Comparison of ENCODE assay signal across 17 mouse cellular contexts in genomic region chr12:4664929-4665674, GRCm38 (mm10).
DNase-seq lines count a peak whose midpoint lies in the region; ATAC-seq and TF ChIP-seq lines count a peak whose summit lies in the region.
"Had no signal": no experiment of that assay in that cellular context is flagged by ENCODE, and none has a peak within 500 bp of the region (broad histone marks: within the 10 kb centered on the region; RNA-seq: fewer than 3 reads in every experiment).

No protein-coding gene starts in this region.

- peak overlapping the region; percentile 93 for H3K27ac ChIP-seq in layer of hippocampus, adult 2 months
- no peak overlapping the region; the same call in 1 of the 2 replicates for H3K27ac ChIP-seq in forebrain, postnatal 0 days (ENCODE audit: low read depth, low read length)
- no peak overlapping the region for H3K27ac ChIP-seq in stomach, postnatal 0 days (replicated peaks)
- H3K27ac ChIP-seq: embryonic facial prominence, embryonic 15.5 days; forebrain, embryonic 13.5 days; limb, embryonic 13.5 days; stomach, embryonic 15.5 days had no signal

- H3K36me3 ChIP-seq in forebrain, postnatal 0 days (ENCODE audit: insufficient read depth): peaks cover 36% of the 10 kb centered on the region
- peaks cover 17% of the 10 kb centered on the region for H3K36me3 ChIP-seq in stomach, postnatal 0 days (ENCODE audit: control insufficient read depth, insufficient read depth, low read length)

- TF ChIP-seq EP300 in stomach, postnatal 0 days (optimal IDR thresholded peaks at IDR 0.05): no peak

- no peak for DNase-seq in frontal cortex, postnatal 25 days (ENCODE audit: low spot score in 2 of 2)
- DNase-seq in layer of hippocampus, adult 2 months (ENCODE audit: low spot score in 2 of 2): no peak
- DNase-seq in layer of hippocampus, adult 9-10 months (ENCODE audit: low spot score): no peak
- peak; percentile 27 for DNase-seq in CD4-positive helper T cell, adult 2 months (ENCODE audit: low read depth, low spot score)
- DNase-seq in brain, embryonic 14.5 days (ENCODE audit: low read depth): peak; percentile 9
- DNase-seq in forebrain, postnatal 0 days: no peak
- no peak for DNase-seq in stomach, postnatal 0 days (ENCODE audit: low spot score)
- DNase-seq: B cell, adult 2 months; cerebellum, postnatal 36 days; liver, postnatal 0 days had no signal

- no peaks in the 10 kb centered on the region for H3K9me3 ChIP-seq in forebrain, postnatal 0 days (ENCODE audit: low read length)
- no peaks in the 10 kb centered on the region for H3K9me3 ChIP-seq in stomach, postnatal 0 days (ENCODE audit: control insufficient read depth, low read length)
- H3K9me3 ChIP-seq: embryonic facial prominence, embryonic 15.5 days; forebrain, embryonic 13.5 days; limb, embryonic 13.5 days; stomach, embryonic 15.5 days had no signal

- H3K4me3 ChIP-seq in layer of hippocampus, adult 2 months: no peak overlapping the region
- H3K4me3 ChIP-seq in forebrain, postnatal 0 days (ENCODE audit: low read depth, low read length): no peak overlapping the region
- H3K4me3 ChIP-seq in stomach, postnatal 0 days (ENCODE audit: low read depth, low read length): no peak overlapping the region
- H3K4me3 ChIP-seq: embryonic facial prominence, embryonic 15.5 days; forebrain, embryonic 13.5 days; limb, embryonic 13.5 days; myocyte; stomach, embryonic 15.5 days had no signal

- H3K4me1 ChIP-seq in forebrain, postnatal 0 days (ENCODE audit: insufficient read depth): no peaks in the 10 kb centered on the region
- no peaks in the 10 kb centered on the region for H3K4me1 ChIP-seq in stomach, postnatal 0 days (replicated peaks; ENCODE audit: control insufficient read depth, insufficient read depth)
- H3K4me1 ChIP-seq: embryonic facial prominence, embryonic 15.5 days; forebrain, embryonic 13.5 days; limb, embryonic 13.5 days; stomach, embryonic 15.5 days had no signal

- no peak overlapping the region for H3K4me2 ChIP-seq in forebrain, postnatal 0 days (ENCODE audit: low read depth)
- H3K4me2 ChIP-seq in stomach, postnatal 0 days (replicated peaks; ENCODE audit: low read depth): no peak overlapping the region
- H3K4me2 ChIP-seq: embryonic facial prominence, embryonic 15.5 days; forebrain, embryonic 13.5 days; limb, embryonic 13.5 days; stomach, embryonic 15.5 days had no signal

- no peak for TF ChIP-seq POLR2A in brain, embryonic 14.5 days (IDR thresholded peaks at IDR 0.05; ENCODE audit: borderline replicate concordance, extremely low read depth, insufficient read depth, insufficient read length, poor library complexity, severe bottlenecking)

- no peak overlapping the region for H3K9ac ChIP-seq in forebrain, postnatal 0 days
- H3K9ac ChIP-seq in stomach, postnatal 0 days (ENCODE audit: low read length): no peak overlapping the region
- H3K9ac ChIP-seq: embryonic facial prominence, embryonic 15.5 days; forebrain, embryonic 13.5 days; limb, embryonic 13.5 days; liver, postnatal 0 days; stomach, embryonic 15.5 days had no signal

- H3K27me3 ChIP-seq in forebrain, postnatal 0 days (ENCODE audit: insufficient read depth, low read length): no peaks in the 10 kb centered on the region
- H3K27me3 ChIP-seq in stomach, postnatal 0 days (ENCODE audit: control insufficient read depth, insufficient read depth, low read length): no peaks in the 10 kb centered on the region
- H3K27me3 ChIP-seq: embryonic facial prominence, embryonic 15.5 days; forebrain, embryonic 13.5 days; limb, embryonic 13.5 days; stomach, embryonic 15.5 days had no signal

- peak; percentile 55; the same call in 1 of the 2 replicates for ATAC-seq in frontal cortex, adult (ENCODE audit: low TSS enrichment)
- ATAC-seq in forebrain, postnatal 0 days: no peak
- no peak for ATAC-seq in stomach, postnatal 0 days (ENCODE audit: low FRiP score, low TSS enrichment)
- ATAC-seq: forebrain, embryonic 13.5 days; intestine, postnatal 0 days; liver, postnatal 0 days had no signal

- 73% methylated on average over 7 of the region's 7 CpGs for WGBS in forebrain, postnatal 0 days
- WGBS in stomach, postnatal 0 days: 78% methylated on average over 7 of the region's 7 CpGs

- no peak for TF ChIP-seq CTCF in layer of hippocampus, adult 2 months (conservative IDR thresholded peaks at IDR 0.05)
- no peak for TF ChIP-seq CTCF in brain, embryonic 14.5 days (IDR thresholded peaks at IDR 0.05; ENCODE audit: borderline replicate concordance, extremely low read depth, insufficient read depth, insufficient read length)
- TF ChIP-seq CTCF in forebrain, postnatal 0 days (IDR thresholded peaks at IDR 0.05; ENCODE audit: low read depth): no peak
- no peak for TF ChIP-seq CTCF in stomach, postnatal 0 days (IDR thresholded peaks at IDR 0.05; ENCODE audit: low read depth)

Comparison
In these comparisons a context has a peak if more than half of its experiments do, and no peak if none do; other contexts are left out.
1. DNase-seq: peak in CD4-positive helper T cell, adult 2 months (single experiment) and brain, embryonic 14.5 days (single experiment); none in frontal cortex, postnatal 25 days (0 of 2), layer of hippocampus, adult 2 months (0 of 2), layer of hippocampus, adult 9-10 months (single experiment), forebrain, postnatal 0 days (single experiment) and stomach, postnatal 0 days (single experiment).